Mouse (Mus musculus): ENCODE data around the gene Krt71. TPM values are rescaled to one million over a fixed set of nuclear protein-coding genes. Genes with fewer than 3 reads are reported as not detected.
"Not testable (repeated sequence)": the region's sequence is repeated elsewhere in the genome, so short reads cannot be mapped to it uniquely, and the experiment has no call there.

Krt71 gene
- polyA plus RNA-seq, 1 experiment from 2014 or later = not detected

GRCm38 (mm10) chr15:101713731-101714130, 29.2 kb downstream of the Krt71 start:
- no peak for ATAC-seq (ENCODE audit: insufficient number of reproducible peaks, insufficient read depth, low FRiP score, low TSS enrichment)
- Histone ChIP-seq H3K4me3 (no peak overlapping the region), H3K36me3 (no peaks in the 10 kb centered on the region), H3K27me3 (no peaks in the 10 kb centered on the region), H3K9me3 (no peaks in the 10 kb centered on the region), H3K27ac (no peak overlapping the region), H3K4me1 (no peaks in the 10 kb centered on the region), H3K9ac (no peak overlapping the region), H3K4me2 (replicated peaks) (no peak overlapping the region)
- WGBS = 73% methylated on average over 8 of the region's 8 CpGs

- Histone ChIP-seq H3K9me3 (no peaks in the 10 kb centered on the region), H3K4me1 (no peaks in the 10 kb centered on the region), H3K9ac (no peak within 1 kb of the TSS), H3K36me3 (no peaks in the 10 kb centered on the region), H3K4me2 (replicated peaks) (no peak within 1 kb of the TSS), H3K4me3 (no peak within 1 kb of the TSS), H3K27ac (no peak within 1 kb of the TSS), H3K27me3 (no peaks in the 10 kb centered on the region)
- 71% methylated on average over 13 of the region's 13 CpGs for WGBS
- ATAC-seq (ENCODE audit: insufficient number of reproducible peaks, insufficient read depth, low FRiP score, low TSS enrichment) = no peak
These were observed 30.2 kb downstream of the Krt71 start, which contains the start of gene Krt5 for GRCm38 (mm10) chr15:101712720-101713119. Krt5 (minus strand) TSS chr15:101712898.

GRCm38 (mm10) chr15:101708683-101709082, 34.2 kb downstream of the Krt71 start:
- Histone ChIP-seq H3K4me2 (replicated peaks) (no peak overlapping the region), H3K9ac (no peak overlapping the region), H3K4me3 (no peak overlapping the region), H3K36me3 (no peaks in the 10 kb centered on the region), H3K9me3 (no peaks in the 10 kb centered on the region), H3K27ac (no peak overlapping the region), H3K4me1 (no peaks in the 10 kb centered on the region), H3K27me3 (no peaks in the 10 kb centered on the region)
- WGBS = 67% methylated on average over 11 of the region's 11 CpGs
- ATAC-seq (ENCODE audit: insufficient number of reproducible peaks, insufficient read depth, low FRiP score, low TSS enrichment) = no peak

GRCm38 (mm10) chr15:101707454-101707853, 35.5 kb downstream of the Krt71 start:
- Histone ChIP-seq H3K4me1 (no peaks in the 10 kb centered on the region), H3K27ac (no peak overlapping the region), H3K4me3 (no peak overlapping the region), H3K36me3 (no peaks in the 10 kb centered on the region), H3K4me2 (replicated peaks) (no peak overlapping the region), H3K9me3 (no peaks in the 10 kb centered on the region), H3K9ac (no peak overlapping the region), H3K27me3 (0 out of 2 replicates have a peak, but pooled peaks cover 2% of the 10 kb centered on the region)
- no peak for ATAC-seq (ENCODE audit: insufficient number of reproducible peaks, insufficient read depth, low FRiP score, low TSS enrichment)
- WGBS = 86% methylated on average over 9 of the region's 9 CpGs

- no peak overlapping the region for H3K9ac ChIP-seq
- H3K9me3 ChIP-seq = no peaks in the 10 kb centered on the region
- 73% methylated on average over 4 of the region's 4 CpGs for WGBS
These were observed 38.8 kb downstream of the Krt71 start for GRCm38 (mm10) chr15:101704066-101704465.

GRCm38 (mm10) chr15:101702380-101702779, 40.5 kb downstream of the Krt71 start:
- no peak overlapping the region for H3K4me3 ChIP-seq
- 33% methylated on average over 2 of the region's 2 CpGs for WGBS
- no peak overlapping the region for H3K27ac ChIP-seq
- no peaks in the 10 kb centered on the region for H3K36me3 ChIP-seq
- H3K4me2 ChIP-seq (replicated peaks) = no peak overlapping the region
- H3K9ac ChIP-seq = no peak overlapping the region
- ATAC-seq (ENCODE audit: insufficient number of reproducible peaks, insufficient read depth, low FRiP score, low TSS enrichment) = no peak
- H3K9me3 ChIP-seq = no peaks in the 10 kb centered on the region
- H3K27me3 ChIP-seq = 0 out of 2 replicates have a peak, but pooled peaks cover 2% of the 10 kb centered on the region
- H3K4me1 ChIP-seq = no peaks in the 10 kb centered on the region

More at GRCm38 (mm10) chr15:101704066-101704465, 38.8 kb downstream of the Krt71 start:
- Histone ChIP-seq H3K27me3 (0 out of 2 replicates have a peak, but pooled peaks cover 2% of the 10 kb centered on the region), H3K36me3 (no peaks in the 10 kb centered on the region), H3K4me3 (no peak overlapping the region), H3K4me2 (replicated peaks) (no peak overlapping the region), H3K4me1 (no peaks in the 10 kb centered on the region), H3K27ac (no peak overlapping the region)
- ATAC-seq (ENCODE audit: insufficient number of reproducible peaks, insufficient read depth, low FRiP score, low TSS enrichment) = no peak

GRCm38 (mm10) chr15:101699866-101700265, 43.0 kb downstream of the Krt71 start:
- Histone ChIP-seq H3K9ac (no peak overlapping the region), H3K4me3 (no peak overlapping the region), H3K36me3 (no peaks in the 10 kb centered on the region), H3K27me3 (0 out of 2 replicates have a peak, but pooled peaks cover 2% of the 10 kb centered on the region), H3K4me2 (replicated peaks) (no peak overlapping the region), H3K27ac (no peak overlapping the region), H3K9me3 (no peaks in the 10 kb centered on the region), H3K4me1 (no peaks in the 10 kb centered on the region)
- ATAC-seq (ENCODE audit: insufficient number of reproducible peaks, insufficient read depth, low FRiP score, low TSS enrichment) = no peak
- 68% methylated on average over 8 of the region's 8 CpGs for WGBS

- no peak for ATAC-seq (ENCODE audit: insufficient number of reproducible peaks, insufficient read depth, low FRiP score, low TSS enrichment)
- H3K4me2 ChIP-seq (replicated peaks) = no peak overlapping the region
- H3K9ac ChIP-seq = no peak overlapping the region
- no peaks in the 10 kb centered on the region for H3K36me3 ChIP-seq
- no peaks in the 10 kb centered on the region for H3K4me1 ChIP-seq
- 0 out of 2 replicates have a peak, but pooled peaks cover 2% of the 10 kb centered on the region for H3K27me3 ChIP-seq
- H3K27ac ChIP-seq = no peak overlapping the region
- no peaks in the 10 kb centered on the region for H3K9me3 ChIP-seq
- no peak overlapping the region for H3K4me3 ChIP-seq
- WGBS = 64% methylated on average over 3 of the region's 3 CpGs
These were observed 43.7 kb downstream of the Krt71 start for GRCm38 (mm10) chr15:101699192-101699591.

- Histone ChIP-seq H3K27ac (no peak overlapping the region), H3K4me3 (no peak overlapping the region), H3K4me2 (replicated peaks) (no peak overlapping the region), H3K9me3 (no peaks in the 10 kb centered on the region), H3K9ac (no peak overlapping the region), H3K36me3 (no peaks in the 10 kb centered on the region), H3K4me1 (no peaks in the 10 kb centered on the region), H3K27me3 (no peaks in the 10 kb centered on the region)
- no peak for ATAC-seq (ENCODE audit: insufficient number of reproducible peaks, insufficient read depth, low FRiP score, low TSS enrichment)
- WGBS = 62% methylated on average over 8 of the region's 8 CpGs
These were observed 45.4 kb downstream of the Krt71 start for GRCm38 (mm10) chr15:101697326-101698188.

GRCm38 (mm10) chr15:101694207-101694606, 48.7 kb downstream of the Krt71 start, which contains the start of gene Krt6a:
Krt6a (minus strand) TSS chr15:101694307.
- Histone ChIP-seq H3K9ac (no peak within 1 kb of the TSS), H3K36me3 (no peaks in the 10 kb centered on the region), H3K27ac (no peak within 1 kb of the TSS), H3K27me3 (no peaks in the 10 kb centered on the region), H3K4me1 (no peaks in the 10 kb centered on the region), H3K4me3 (no peak within 1 kb of the TSS), H3K4me2 (replicated peaks) (no peak within 1 kb of the TSS), H3K9me3 (no peaks in the 10 kb centered on the region)
- no peak for ATAC-seq (ENCODE audit: insufficient number of reproducible peaks, insufficient read depth, low FRiP score, low TSS enrichment)
- WGBS = 81% methylated on average over 5 of the region's 5 CpGs

- H3K4me3 ChIP-seq; H3K27me3 ChIP-seq; H3K9ac ChIP-seq; H3K27ac ChIP-seq; ATAC-seq (ENCODE audit: insufficient number of reproducible peaks, insufficient read depth, low FRiP score, low TSS enrichment); H3K36me3 ChIP-seq; H3K4me2 ChIP-seq (replicated peaks); H3K9me3 ChIP-seq; H3K4me1 ChIP-seq: not testable (repeated sequence)
- WGBS = 90% methylated on average over 5 of the region's 5 CpGs
These were observed 52.4 kb downstream of the Krt71 start for GRCm38 (mm10) chr15:101690460-101690859.

- Histone ChIP-seq H3K4me3 (no peak overlapping the region), H3K4me2 (replicated peaks) (no peak overlapping the region), H3K9ac (no peak overlapping the region), H3K4me1 (no peaks in the 10 kb centered on the region), H3K27me3 (no peaks in the 10 kb centered on the region), H3K27ac (no peak overlapping the region), H3K36me3 (no peaks in the 10 kb centered on the region), H3K9me3 (no peaks in the 10 kb centered on the region)
- 67% methylated on average over 2 of the region's 2 CpGs for WGBS
- no peak for ATAC-seq (ENCODE audit: insufficient number of reproducible peaks, insufficient read depth, low FRiP score, low TSS enrichment)
These were observed 54.7 kb downstream of the Krt71 start for GRCm38 (mm10) chr15:101688161-101688560.
